Mouse (Mus musculus) ES-E14 (cell line): ENCODE data around the gene Ceacam19.

Experiments
- CHD2 ChIP-seq: IDR thresholded peaks from 2 replicates; pipeline ENCODE4 v1.6.1; 2014; ENCODE audit warnings: mild to moderate bottlenecking, low read depth, low read length, inconsistent platforms
- ZC3H11A ChIP-seq: IDR thresholded peaks from 2 replicates; pipeline ENCODE4 v1.6.1; 2012; ENCODE audit warnings: low read depth, mild to moderate bottlenecking, inconsistent platforms, low read length, borderline replicate concordance

GRCm38 (mm10) chr7:19826756-19827155, 61.0 kb downstream of the Ceacam19 start:
- TF ChIP-seq CHD2 (no peak), ZC3H11A (no peak)
